Comparison of ENCODE assay signal across 8 mouse cellular contexts in genomic region chr6:125161971-125162370, GRCm38 (mm10). TPM values are rescaled to one million over a fixed set of nuclear protein-coding genes. Genes with fewer than 3 reads are reported as not detected.
A peak's percentile ranks its signal among the peaks of the same experiment; 100 is the strongest.
DNase-seq lines count a peak whose midpoint lies in the region; ATAC-seq and TF ChIP-seq lines count a peak whose summit lies in the region.
"Not testable (repeated sequence)": the region's sequence is repeated elsewhere in the genome, so short reads cannot be mapped to it uniquely, and the experiment has no call there.

No protein-coding gene starts in this region.

- intact Hi-C loops in left cerebral cortex, adult 2 months (cut with DNase I), result loop anchor here (1.0 kb wide), 2 partner anchors 13 to 109 kb away; no protein-coding TSS in a partner anchor

- peaks cover 20% of the 10 kb centered on the region for H3K4me1 ChIP-seq in hindbrain, embryonic 11.5 days (replicated peaks; ENCODE audit: control insufficient read depth, insufficient read depth, low read length)
- H3K4me1 ChIP-seq in small intestine, adult 2 months (ENCODE audit: control insufficient read depth, insufficient read depth, insufficient read length, low read length), result peaks cover 18% of the 10 kb centered on the region

- not testable (repeated sequence) for ATAC-seq in hindbrain, embryonic 11.5 days (ENCODE audit: low FRiP score)

- not testable (repeated sequence) for TF ChIP-seq POLR2A in small intestine, adult 2 months (IDR thresholded peaks at IDR 0.05; ENCODE audit: low read depth, low read length)

- not testable (repeated sequence) for H3K27ac ChIP-seq in hindbrain, embryonic 11.5 days (ENCODE audit: low read depth, low read length); left cerebral cortex, adult 2 months
- H3K27ac ChIP-seq in small intestine, adult 2 months (ENCODE audit: insufficient read depth, low read depth, low read length), result peak overlapping the region; percentile 7; the same call in 1 of the 2 replicates

- WGBS in hindbrain, embryonic 11.5 days, result 9% methylated on average over 3 of the region's 5 CpGs
- 16% methylated on average over 4 of the region's 5 CpGs for WGBS in small intestine, adult 2 months

- not testable (repeated sequence) for H3K9me3 ChIP-seq in hindbrain, embryonic 11.5 days (ENCODE audit: control insufficient read depth, low read length)

- not testable (repeated sequence) for H3K27me3 ChIP-seq in hindbrain, embryonic 11.5 days (ENCODE audit: control insufficient read depth, insufficient read depth, low read length); small intestine, adult 2 months (ENCODE audit: control insufficient read depth, insufficient read depth, low read length)

- TF ChIP-seq CTCF in left cerebral cortex, adult 2 months (IDR thresholded peaks at IDR 0.05), result peak; percentile 60
- peak; percentile 12; the same call in 1 of the 2 replicates for TF ChIP-seq CTCF in small intestine, adult 2 months (IDR thresholded peaks at IDR 0.05; ENCODE audit: extremely low read depth, insufficient read length, insufficient replicate concordance, low read depth, low read length)

- H3K4me3 ChIP-seq in hindbrain, embryonic 11.5 days (ENCODE audit: low read depth, low read length); left cerebral cortex, adult 2 months; small intestine, adult 2 months (ENCODE audit: low read depth, low read length): not testable (repeated sequence)

- H3K4me2 ChIP-seq in hindbrain, embryonic 11.5 days (replicated peaks; ENCODE audit: low read depth, low read length), result not testable (repeated sequence)

- peak; percentile 91 for DNase-seq in ZHBTc4 (ENCODE audit: low read depth, low spot score)
- DNase-seq in cerebellum, adult 9-10 months, result peak; percentile 75
- DNase-seq in frontal cortex, postnatal 36 days (ENCODE audit: low spot score in 2 of 2), result peak; percentile 70 to 72
- DNase-seq in hindbrain, embryonic 11.5 days (ENCODE audit: low spot score), result peak; percentile 80
- peak; percentile 65 for DNase-seq in left cerebral cortex, adult 2 months (ENCODE audit: extremely low spot score in 1 of 2, low spot score in 2 of 2)
- peak; percentile 78 for DNase-seq in lung, postnatal 25 days (ENCODE audit: low spot score)
- peak; percentile 58 for DNase-seq in yolk sac, embryonic 10.5 days (ENCODE audit: low spot score)

- H3K9ac ChIP-seq in hindbrain, embryonic 11.5 days (ENCODE audit: low read depth, low read length), result not testable (repeated sequence)

- H3K36me3 ChIP-seq in hindbrain, embryonic 11.5 days (ENCODE audit: control insufficient read depth, insufficient read depth, low read length), result peaks cover 12% of the 10 kb centered on the region
- peaks cover 30% of the 10 kb centered on the region for H3K36me3 ChIP-seq in small intestine, adult 2 months (ENCODE audit: control insufficient read depth, insufficient read depth, low read length)

RNA-seq across cellular contexts. Expression of gene Gapdh, which starts 4.3 kb away (rescaled TPM):
- 2,070 and 2,095 TPM in 2 replicates for polyA plus RNA-seq in hindbrain, embryonic 11.5 days (2014; fragmentation: Nextera tagmentation; extraction: Ambion mirVana)
- total RNA-seq in left cerebral cortex, adult 2 months (2021), result 1,000 to 10,000 TPM; 2,312 to 2,314 TPM
- 2,785 and 3,321 TPM in 2 replicates for polyA plus RNA-seq in small intestine, adult 2 months (2012; rRNA removed)

RNA-seq across cellular contexts. Expression of gene Iffo1, which starts 16.9 kb away (rescaled TPM):
- polyA plus RNA-seq in hindbrain, embryonic 11.5 days (2014; fragmentation: Nextera tagmentation; extraction: Ambion mirVana), result 10.3 and 10.4 TPM in 2 replicates
- total RNA-seq in left cerebral cortex, adult 2 months (2021), result 10 to 100 TPM; 64.6 to 67.1 TPM
- polyA plus RNA-seq in small intestine, adult 2 months (2012; rRNA removed), result 7.0 and 13.0 TPM in 2 replicates

RNA-seq across cellular contexts. Expression of gene Ncapd2, which starts 29.5 kb away (rescaled TPM):
- 109 and 110 TPM in 2 replicates for polyA plus RNA-seq in hindbrain, embryonic 11.5 days (2014; fragmentation: Nextera tagmentation; extraction: Ambion mirVana)
- 10 to 100 TPM; 22.6 to 23.4 TPM for total RNA-seq in left cerebral cortex, adult 2 months (2021)
- polyA plus RNA-seq in small intestine, adult 2 months (2012; rRNA removed), result 24.3 and 53.4 TPM in 2 replicates

RNA-seq across cellular contexts. Expression of gene Mrpl51, which starts 29.6 kb away (rescaled TPM):
- 184 and 189 TPM in 2 replicates for polyA plus RNA-seq in hindbrain, embryonic 11.5 days (2014; fragmentation: Nextera tagmentation; extraction: Ambion mirVana)
- 10 to 100 TPM; 69.1 to 74.5 TPM for total RNA-seq in left cerebral cortex, adult 2 months (2021)
- polyA plus RNA-seq in small intestine, adult 2 months (2012; rRNA removed), result 41.6 and 62.7 TPM in 2 replicates

RNA-seq across cellular contexts. Expression of gene Nop2, which starts 30.3 kb away (rescaled TPM):
- 45.3 and 58.8 TPM in 2 replicates for polyA plus RNA-seq in hindbrain, embryonic 11.5 days (2014; fragmentation: Nextera tagmentation; extraction: Ambion mirVana)
- 10 to 100 TPM; 28.1 to 32.1 TPM for total RNA-seq in left cerebral cortex, adult 2 months (2021)
- 6.5 and 7.8 TPM in 2 replicates for polyA plus RNA-seq in small intestine, adult 2 months (2012; rRNA removed)
